Mouse (Mus musculus) bone marrow, adult 2 months (tissue): ENCODE results near the gene Dock8. TPM values are rescaled to one million over a fixed set of nuclear protein-coding genes. Genes with fewer than 3 reads are reported as not detected.

ENCODE experiments used
- H3K27ac ChIP-seq: fragments of 200-500 bp; 2 replicates; pipeline ENCODE4 v1.5.1; 2012; ENCODE audit warnings: low read depth, mild to moderate bottlenecking, control low read depth, inconsistent platforms, low read length; ENCODE audit not compliant: control insufficient read depth, poor library complexity, insufficient read depth
- H3K4me1 ChIP-seq: fragments of 200-500 bp; 2 replicates; pipeline ENCODE4 v1.6.1; 2011; ENCODE audit warnings: low read length; ENCODE audit not compliant: control insufficient read depth, insufficient read depth
- H3K4me3 ChIP-seq: fragments of 200-500 bp; replicated peaks from 2 replicates; pipeline ENCODE3; 2011; ENCODE audit warnings: mild to moderate bottlenecking, low read depth, low read length, control low read depth; ENCODE audit not compliant: control insufficient read depth
- CTCF ChIP-seq: fragments of 200-500 bp; IDR thresholded peaks from 2 replicates; pipeline ENCODE4 v1.5.1; 2011; ENCODE audit warnings: low read length, control low read depth; ENCODE audit not compliant: control insufficient read depth, insufficient read depth
- POLR2A ChIP-seq: fragments of 200-500 bp; IDR thresholded peaks from 2 replicates; pipeline ENCODE4 v1.6.1; 2011; ENCODE audit warnings: low read depth, mild to moderate bottlenecking, control low read depth, low read length, borderline replicate concordance; ENCODE audit not compliant: control insufficient read depth
- WGBS: fragments of 180-500 bp; shearing (Covaris S2); methylation state at CpG from one replicate; pipeline ENCODE4 v1.1.7; 2018; 5-methylcytosine and 5-hydroxymethylcytosine counted together
- polyA plus RNA-seq: library from polyadenylated mRNA; stranded (reverse); fragments of >200 nt; gene quantifications from 2 replicates; pipeline ENCODE4 v1.2.4, GENCODE M21; 2011; ENCODE audit warnings: low replicate concordance; ENCODE audit not compliant: missing spikeins, insufficient read depth, insufficient read length

Gene Dock8
- polyA plus RNA-seq, 1 experiment, result 40.8 TPM

- Histone ChIP-seq H3K4me1 (no peaks in the 10 kb centered on the region), H3K27ac (no peak overlapping the region), H3K4me3 (no peak overlapping the region)
- WGBS, result 84% methylated on average over 4 of the region's 4 CpGs
- TF ChIP-seq CTCF (no peak), POLR2A (no peak)
These were observed 99.6 kb downstream of the Dock8 start for GRCm38 (mm10) chr19:25098941-25099340.

DNA sequence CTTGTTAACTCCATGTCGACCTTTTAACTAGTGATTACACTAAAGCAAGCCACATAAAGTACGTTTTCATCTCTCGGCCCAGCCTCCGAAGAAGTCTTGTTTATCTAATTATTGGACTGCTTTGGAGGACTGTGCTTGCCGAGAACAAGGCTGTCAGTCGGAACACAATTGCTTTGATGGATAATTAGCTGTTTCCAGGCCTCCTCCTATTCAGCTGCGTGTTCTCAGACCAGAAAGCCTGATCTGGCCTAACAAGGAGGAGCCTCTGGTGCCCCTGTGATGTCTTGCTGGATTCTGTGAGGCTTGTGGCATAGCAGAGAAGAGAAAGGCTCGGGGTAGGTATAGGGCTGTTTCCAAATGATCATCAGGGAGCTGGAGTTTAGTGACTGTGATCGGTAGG is 106.3 kb downstream of the Dock8 start:
- Histone ChIP-seq H3K4me1 (no peaks in the 10 kb centered on the region), H3K27ac (no peak overlapping the region), H3K4me3 (no peak overlapping the region)
- 86% methylated on average over 9 of the region's 9 CpGs for WGBS
- TF ChIP-seq POLR2A (no peak), CTCF (no peak)

- Histone ChIP-seq H3K27ac (no peak overlapping the region), H3K4me3 (no peak overlapping the region), H3K4me1 (no peaks in the 10 kb centered on the region)
- 92% methylated on average over 8 of the region's 8 CpGs for WGBS
- no peak for TF ChIP-seq POLR2A
- TF ChIP-seq CTCF, result no peak
These were observed 107.0 kb downstream of the Dock8 start for GRCm38 (mm10) chr19:25106315-25106714.

DNA sequence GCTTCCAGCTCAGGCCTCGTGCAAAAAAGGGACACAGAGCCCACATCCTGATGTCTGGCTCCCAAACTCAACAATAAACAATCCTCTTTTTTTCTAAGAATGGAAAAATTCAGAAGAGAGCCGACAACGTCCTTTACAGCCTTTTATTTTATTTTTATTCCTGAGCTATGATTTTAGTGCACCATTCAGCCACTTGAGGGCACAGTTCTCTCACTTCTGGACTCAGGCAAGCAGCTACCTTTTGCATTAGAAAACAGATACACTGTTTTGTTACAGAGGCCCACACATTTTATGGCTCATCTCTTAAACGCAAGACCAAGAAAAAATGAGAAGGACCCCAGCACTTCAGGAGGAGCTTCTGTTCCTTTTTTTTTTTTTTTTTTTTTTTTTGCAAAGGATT is 108.1 kb downstream of the Dock8 start:
- TF ChIP-seq POLR2A, result no peak
- TF ChIP-seq CTCF, result no peak
- WGBS, result 66% methylated on average over 4 of the region's 4 CpGs

GRCm38 (mm10) chr19:25111591-25112233 is 112.4 kb downstream of the Dock8 start:
- Histone ChIP-seq H3K27ac (no peak overlapping the region), H3K4me3 (no peak overlapping the region), H3K4me1 (no peaks in the 10 kb centered on the region)
- WGBS, result 90% methylated on average over 18 of the region's 18 CpGs
- TF ChIP-seq POLR2A (no peak), CTCF (no peak)

More for the DNA sequence above, 108.1 kb downstream of the Dock8 start:
- H3K4me3 ChIP-seq, result no peak overlapping the region
- no peak overlapping the region for H3K27ac ChIP-seq
- no peaks in the 10 kb centered on the region for H3K4me1 ChIP-seq

DNA sequence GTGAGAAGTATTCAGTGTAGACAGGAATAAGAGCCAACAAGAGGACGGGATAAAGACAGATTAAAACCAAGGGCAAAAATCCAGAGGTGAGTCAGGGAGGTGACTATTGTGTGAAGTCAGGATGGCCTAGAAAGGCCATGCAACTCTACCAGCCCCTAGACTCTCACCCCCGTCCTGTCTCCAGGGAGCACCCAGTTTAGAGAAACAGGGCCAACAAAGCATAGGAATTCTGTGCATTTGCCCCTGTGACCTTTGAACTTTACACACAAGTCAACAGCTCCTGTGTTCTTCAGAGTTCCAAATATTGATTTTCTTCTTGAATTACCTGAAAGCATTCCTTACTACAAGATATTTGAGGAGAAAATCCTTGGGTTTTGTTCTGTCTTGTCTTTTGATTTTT is 117.6 kb downstream of the Dock8 start:
- H3K4me1 ChIP-seq, result no peaks in the 10 kb centered on the region
- TF ChIP-seq POLR2A, result no peak
- 80% methylated on average over 2 of the region's 2 CpGs for WGBS
- H3K27ac ChIP-seq, result no peak overlapping the region
- H3K4me3 ChIP-seq, result no peak overlapping the region

- Histone ChIP-seq H3K27ac (no peak overlapping the region), H3K4me3 (no peak overlapping the region), H3K4me1 (no peaks in the 10 kb centered on the region; the same call in 1 of the 2 replicates)
- TF ChIP-seq CTCF, result no peak
- no peak for TF ChIP-seq POLR2A
- 83% methylated on average over 8 of the region's 8 CpGs for WGBS
These were observed 123.1 kb downstream of the Dock8 start for GRCm38 (mm10) chr19:25122417-25122816.

- WGBS, result 70% methylated on average over 13 of the region's 13 CpGs
- Histone ChIP-seq H3K4me1 (peaks cover 2% of the 10 kb centered on the region), H3K4me3 (no peak overlapping the region), H3K27ac (no peak overlapping the region)
- TF ChIP-seq POLR2A (no peak), CTCF (no peak)
These were observed 123.7 kb downstream of the Dock8 start for GRCm38 (mm10) chr19:25123031-25123430.

DNA sequence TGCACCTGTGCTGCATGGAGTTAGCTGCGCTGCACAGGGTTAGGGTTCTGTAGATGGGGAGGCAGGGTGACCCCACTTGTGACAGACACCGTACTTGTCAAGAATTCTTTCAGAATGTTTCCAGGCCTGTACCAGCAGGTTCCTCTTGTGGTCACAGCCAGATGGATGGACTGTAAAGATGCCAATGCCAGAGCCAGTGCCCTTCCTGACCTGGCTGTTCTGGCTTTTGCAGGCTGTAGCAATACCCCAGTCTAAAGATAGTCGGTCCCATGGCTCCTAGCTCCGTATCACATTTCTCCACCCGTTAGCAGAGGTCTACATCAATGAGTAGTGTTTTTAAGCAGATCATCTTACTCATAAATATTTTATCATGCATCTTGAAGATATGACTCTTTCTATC is 124.1 kb downstream of the Dock8 start:
- no peak overlapping the region for H3K4me3 ChIP-seq
- 78% methylated on average over 5 of the region's 5 CpGs for WGBS
- peaks cover 2% of the 10 kb centered on the region for H3K4me1 ChIP-seq
- H3K27ac ChIP-seq, result no peak overlapping the region
- no peak for TF ChIP-seq POLR2A
- no peak for TF ChIP-seq CTCF
